Mouse (Mus musculus) CD4-positive, CD25-positive, alpha-beta regulatory T cell, adult 4 months (primary cell): ENCODE results near the gene Khsrp. TPM values are rescaled to one million over a fixed set of nuclear protein-coding genes. Genes with fewer than 3 reads are reported as not detected.

ENCODE experiments used
- ATAC-seq: one replicate; pipeline ENCODE4 v1.8.0; 2017
- polyA plus RNA-seq, 2 experiments: library from polyadenylated mRNA; unstranded; fragments of 100-300 nt; shearing (Covaris generic); gene quantifications; one replicate each; pipeline ENCODE4 v1.2.1; 2017

Khsrp gene
- polyA plus RNA-seq, 2 experiments from 2014 or later = 16.0 to 29.4 TPM

DNA sequence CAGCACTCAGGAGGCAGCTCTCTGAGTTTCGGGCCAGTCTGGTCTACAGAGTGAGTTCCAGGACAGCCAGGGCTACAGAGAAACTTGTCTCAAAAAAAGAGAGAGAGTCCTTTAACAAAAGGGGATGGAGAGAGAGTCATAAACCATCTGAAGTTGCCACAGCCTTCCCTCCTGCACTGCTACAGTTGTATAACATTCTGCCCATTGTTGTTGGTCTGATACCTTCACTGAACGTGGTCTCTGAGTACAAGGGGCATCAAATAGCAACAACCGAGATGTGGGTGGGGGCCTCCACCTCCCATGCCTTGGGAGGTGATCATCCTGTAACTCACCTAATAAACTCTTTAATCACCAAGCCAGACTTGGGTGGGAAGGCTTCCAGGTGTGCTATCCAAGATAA, 45.7 kb downstream of the Khsrp start:
- no peak for ATAC-seq

DNA sequence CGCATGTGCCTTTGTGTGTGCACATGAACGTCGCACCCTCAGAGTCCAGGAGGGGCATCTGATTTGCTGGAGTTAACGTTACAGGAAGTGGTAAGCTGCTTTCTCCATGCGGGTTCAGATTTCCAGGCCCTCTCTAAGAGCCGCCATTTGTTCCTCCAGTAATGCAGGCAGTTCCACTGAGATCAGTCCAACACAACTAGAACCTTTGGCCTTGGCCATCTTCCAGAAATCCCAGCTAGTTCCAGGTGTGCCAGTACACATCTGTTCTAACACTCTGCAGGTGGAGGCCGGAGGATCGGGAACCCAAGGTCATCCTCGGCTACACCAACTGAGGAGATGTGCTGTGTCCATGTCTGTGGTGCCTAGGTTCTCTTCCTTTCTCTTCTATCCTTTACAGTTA, 46.4 kb downstream of the Khsrp start:
- ATAC-seq = no peak

DNA sequence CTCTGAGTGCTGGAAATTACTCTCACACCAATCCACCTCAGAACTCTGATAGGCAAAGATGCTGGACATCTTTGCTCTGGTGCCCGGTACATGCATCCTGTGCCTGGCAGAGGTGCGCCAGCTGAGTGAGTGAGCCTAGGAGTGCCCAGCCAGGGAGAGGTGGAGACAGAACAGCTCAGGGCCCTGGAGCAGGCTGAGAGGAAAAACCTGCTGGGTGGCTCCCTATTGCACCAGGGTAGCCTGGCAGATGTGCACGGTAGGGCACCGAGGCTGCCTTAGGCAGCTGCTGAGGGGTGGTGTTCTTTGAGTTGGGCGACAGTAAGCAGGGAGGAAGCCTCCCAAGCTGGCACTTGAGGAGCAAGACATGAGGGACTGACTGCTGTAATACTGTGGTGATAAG, 49.3 kb downstream of the Khsrp start, which contains the start of gene Acer1:
Gene Acer1 (minus strand): TSS at position 114 of the 400 bp plus-strand sequence.
- no peak for ATAC-seq

DNA sequence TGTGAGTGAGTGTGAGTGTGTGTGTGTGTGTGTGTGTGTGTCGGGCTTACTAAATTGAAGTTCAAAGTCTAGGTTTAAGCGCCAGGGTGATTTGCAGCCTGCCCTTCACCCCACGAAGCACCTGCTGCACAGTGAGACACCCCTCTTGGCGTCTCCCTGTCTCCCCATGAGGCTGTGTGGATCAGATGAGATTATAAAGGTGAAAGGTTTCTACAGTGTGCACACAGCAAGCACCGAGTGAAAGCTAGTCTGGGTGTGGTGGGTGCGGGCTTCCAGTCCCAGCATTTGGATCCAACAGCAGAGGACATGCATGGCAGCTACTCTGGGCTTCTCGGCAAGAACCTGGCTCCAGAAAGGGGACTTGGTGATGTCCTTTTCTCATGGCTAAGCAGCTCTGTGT, 50.3 kb downstream of the Khsrp start:
- no peak for ATAC-seq

DNA sequence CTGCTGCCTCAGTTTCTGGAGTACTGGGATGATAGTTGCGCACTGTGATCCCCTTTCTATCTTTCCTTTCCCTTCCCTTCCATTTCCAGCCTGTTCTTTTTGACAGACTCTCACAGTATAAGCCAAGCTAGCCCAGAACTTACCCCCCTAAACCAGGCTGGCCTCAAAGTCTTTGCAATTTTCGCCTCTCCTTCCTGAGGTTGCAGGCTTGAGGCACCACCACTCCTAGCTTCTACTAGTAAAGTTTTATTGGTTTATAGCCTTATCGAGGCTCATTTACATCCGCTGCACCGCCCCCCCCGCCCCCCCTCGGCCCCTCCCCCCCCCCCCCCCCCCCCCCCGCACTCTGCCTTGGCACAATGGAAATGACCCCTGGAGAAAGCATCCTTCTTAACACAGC, 51.8 kb downstream of the Khsrp start:
- no peak for ATAC-seq

DNA sequence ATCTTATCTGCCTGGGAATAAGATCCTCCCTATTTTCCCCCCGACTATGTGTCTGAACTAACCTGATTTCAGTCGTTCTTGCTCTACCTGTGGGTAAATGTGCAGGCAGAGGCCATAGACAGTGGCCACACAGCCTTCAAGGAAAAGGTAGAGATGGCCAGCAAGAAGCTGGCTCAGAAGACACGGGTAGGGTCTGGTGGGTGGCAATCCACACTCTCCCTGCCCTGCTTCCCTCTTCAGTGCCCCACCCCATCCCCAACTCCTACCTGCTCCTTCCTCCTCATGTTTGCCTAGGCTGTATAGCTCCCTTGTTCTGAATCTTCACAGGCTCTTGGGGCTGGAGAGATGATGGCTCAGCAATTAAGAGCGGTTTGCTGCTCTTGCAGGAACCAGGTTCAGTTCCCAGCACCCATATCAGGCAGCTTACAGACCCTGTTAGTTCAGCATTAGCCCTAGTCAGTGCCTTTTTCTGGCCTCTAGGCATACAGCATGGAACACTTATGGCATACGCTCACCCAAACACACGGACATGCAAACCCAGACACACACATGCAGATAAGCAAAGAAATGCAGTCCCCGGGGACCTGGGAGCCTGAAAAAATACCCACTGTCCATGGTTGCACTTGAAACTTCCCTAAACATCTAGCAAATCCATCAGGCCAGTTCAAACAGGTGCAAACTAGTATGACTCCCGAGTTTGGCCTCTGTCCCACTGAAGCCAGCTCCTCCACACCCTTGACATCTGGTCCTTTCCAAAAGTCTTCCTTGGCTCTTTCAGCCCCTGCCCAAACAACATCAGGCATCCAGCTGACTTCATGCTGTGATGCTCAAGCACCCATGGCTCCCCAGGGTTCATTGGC, 54.6 kb downstream of the Khsrp start:
- no peak for ATAC-seq

DNA sequence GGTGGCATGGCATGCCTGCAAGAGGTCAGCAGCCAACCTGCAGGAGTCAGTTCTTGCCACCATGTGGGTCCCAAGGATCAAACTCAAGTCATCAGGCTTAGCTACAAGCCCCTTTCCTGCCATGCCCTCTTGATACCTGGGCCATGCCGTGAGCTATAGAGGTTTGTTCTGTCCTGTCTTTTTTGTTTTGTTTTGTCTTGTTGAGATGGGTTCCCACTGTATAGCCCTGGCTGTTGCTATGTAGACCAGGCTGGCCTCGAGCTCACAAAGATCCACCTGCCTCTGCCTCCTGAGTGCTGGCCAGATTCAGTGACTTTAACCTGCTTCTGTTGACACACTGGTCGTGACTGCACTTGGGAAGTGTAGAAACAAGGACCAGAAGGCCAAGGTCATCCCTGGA, 55.9 kb downstream of the Khsrp start:
- ATAC-seq = no peak

DNA sequence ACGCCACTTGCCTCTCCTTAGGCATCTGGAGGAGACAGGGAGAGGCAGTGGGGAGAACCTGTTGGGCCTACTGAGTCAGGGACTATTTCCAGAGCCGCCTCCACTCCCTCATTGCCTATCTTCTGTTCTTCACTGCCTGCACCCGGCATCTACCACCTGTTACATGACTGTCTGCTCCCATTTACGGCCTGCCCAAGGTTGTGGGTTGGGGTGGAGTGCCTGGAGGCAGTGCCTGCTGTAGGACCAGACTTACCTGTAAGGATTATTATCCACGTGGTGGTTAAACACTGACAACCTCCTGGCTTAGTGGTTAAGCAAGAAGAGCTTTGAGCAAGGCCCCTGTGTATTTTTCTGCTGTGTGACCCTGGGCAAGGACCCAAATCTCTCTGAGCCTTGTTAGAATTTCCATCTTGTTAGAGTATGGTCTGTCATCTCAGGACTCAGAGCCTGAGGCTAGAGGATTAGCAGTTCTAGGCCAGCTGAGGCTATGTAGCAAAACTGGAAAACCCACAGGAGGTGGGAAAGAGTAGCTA, 56.5 kb downstream of the Khsrp start:
- ATAC-seq = no peak

DNA sequence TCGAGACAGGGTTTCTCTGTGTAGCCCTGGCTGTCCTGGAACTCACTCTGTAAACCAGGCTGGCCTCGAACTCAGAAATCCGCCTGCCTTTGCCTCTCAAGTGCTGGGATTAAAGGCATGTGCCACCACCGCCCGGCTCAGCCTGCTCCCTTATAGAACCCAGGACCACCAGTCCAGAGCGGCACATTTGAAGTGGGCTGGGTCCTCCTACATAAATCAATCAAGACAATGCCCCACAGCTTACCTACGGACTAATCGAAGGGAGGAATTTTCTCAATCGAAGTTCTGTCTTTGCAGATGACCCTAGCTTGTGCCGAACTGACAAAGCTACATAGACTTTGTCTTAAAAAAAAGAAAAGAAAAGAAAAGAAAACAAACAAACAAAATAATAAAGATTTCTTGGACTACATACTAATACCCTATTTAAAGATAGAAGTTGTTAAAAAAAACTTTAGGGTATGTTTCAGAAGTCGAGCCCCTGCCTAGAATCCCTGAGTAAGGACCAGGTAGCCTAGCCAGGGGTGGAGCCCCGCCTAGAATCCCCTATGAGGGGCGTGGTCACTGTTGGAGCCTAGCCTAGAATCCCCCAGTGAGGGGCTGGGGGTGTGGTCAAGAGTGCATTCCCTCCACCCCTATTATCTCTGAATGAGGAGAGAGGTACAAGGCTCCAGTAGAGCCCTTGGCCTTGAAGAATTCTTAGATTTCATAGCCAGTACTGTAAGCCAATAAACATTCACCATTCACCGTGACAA, 57.2 kb downstream of the Khsrp start:
- ATAC-seq = no peak

Other genes with a start within 250 kb of the Khsrp start
- 1 to 10 TPM; 1.2 to 2.1 TPM for gene Rfx2, start 200.5 kb downstream of the Khsrp start, polyA plus RNA-seq
- under 1 TPM in 1 of 2 experiments, not detected in 1; 0.12 TPM for gene Acsbg2, start 157.1 kb downstream of the Khsrp start, polyA plus RNA-seq
- under 1 TPM in 1 of 2 experiments, not detected in 1; 0.31 TPM for gene 1700061G19Rik, start 156.0 kb downstream of the Khsrp start, polyA plus RNA-seq
- 1 to 10 TPM; 4.5 to 7.0 TPM for gene Mllt1, start 96.1 kb downstream of the Khsrp start, polyA plus RNA-seq
- gene Acer1, start 49.4 kb downstream of the Khsrp start, polyA plus RNA-seq = under 1 TPM in 1 of 2 experiments, not detected in 1; 0.16 TPM
- 100 to 1,000 TPM; 108 to 110 TPM for gene Clpp, start 41.2 kb downstream of the Khsrp start, polyA plus RNA-seq
- gene Alkbh7, start 34.2 kb downstream of the Khsrp start, polyA plus RNA-seq = 10 to 100 TPM; 21.6 to 25.1 TPM
- gene Pspn, start 31.5 kb downstream of the Khsrp start, polyA plus RNA-seq = not detected
- 100 to 1,000 TPM in 1 of 2 experiments, 10 to 100 TPM in 1; 72.1 to 102 TPM for gene Gtf2f1, start 20.2 kb downstream of the Khsrp start, polyA plus RNA-seq
- gene Gm17949, start 20.1 kb downstream of the Khsrp start, polyA plus RNA-seq = 1 to 10 TPM in 1 of 2 experiments, not detected in 1; 1.5 TPM
- gene Slc25a41, start 10.1 kb upstream of the Khsrp start, polyA plus RNA-seq = not detected
- 1 to 10 TPM; 2.1 to 2.9 TPM for gene Crb3, start 27.6 kb upstream of the Khsrp start, polyA plus RNA-seq
- 1 to 10 TPM; 2.3 to 3.4 TPM for gene Slc25a23, start 28.3 kb upstream of the Khsrp start, polyA plus RNA-seq
- gene Dennd1c, start 47.0 kb upstream of the Khsrp start, polyA plus RNA-seq = 100 to 1,000 TPM; 215 to 337 TPM
- 1 to 10 TPM; 4.3 to 7.8 TPM for gene Tubb4a, start 56.3 kb upstream of the Khsrp start, polyA plus RNA-seq
- 10 to 100 TPM in 1 of 2 experiments, 1 to 10 TPM in 1; 8.2 to 11.9 TPM for gene Tnfsf9, start 73.8 kb upstream of the Khsrp start, polyA plus RNA-seq
- gene Cd70, start 118.3 kb upstream of the Khsrp start, polyA plus RNA-seq = under 1 TPM in 1 of 2 experiments, not detected in 1; 0.52 TPM
- gene Tnfsf14, start 162.7 kb upstream of the Khsrp start, polyA plus RNA-seq = 10 to 100 TPM in 1 of 2 experiments, 1 to 10 TPM in 1; 5.9 to 11.7 TPM
- gene C3, start 196.6 kb upstream of the Khsrp start, polyA plus RNA-seq = 1 to 10 TPM in 1 of 2 experiments, under 1 TPM in 1; 0.85 to 1.3 TPM
- gene Gpr108, start 216.9 kb upstream of the Khsrp start, polyA plus RNA-seq = 10 to 100 TPM; 62.0 to 94.4 TPM
- 1 to 10 TPM; 2.6 to 3.6 TPM for gene Trip10, start 217.9 kb upstream of the Khsrp start, polyA plus RNA-seq
- gene Vav1, start 247.6 kb upstream of the Khsrp start, polyA plus RNA-seq = 100 to 1,000 TPM in 1 of 2 experiments, 10 to 100 TPM in 1; 88.9 to 130 TPM